Mouse (Mus musculus) heart, embryonic 11.5 days (tissue): Measurements from ENCODE around the gene Lrpap1. TPM values are rescaled to one million over a fixed set of nuclear protein-coding genes. Genes with fewer than 3 reads are reported as not detected.

ENCODE experiments used
- ATAC-seq: fragments of 200-750 bp; cut with Nextera tagmentation; replicated peaks from 2 replicates; pipeline ENCODE4 v1.8.0; 2017; ENCODE audit warnings: moderate library complexity; ENCODE audit not compliant: insufficient number of reproducible peaks, low FRiP score, low TSS enrichment
- H3K27ac ChIP-seq: fragments of 300-500 bp; sonication (generic); 2 replicates; pipeline ENCODE4 v1.5.1; 2014; ENCODE audit warnings: mild to moderate bottlenecking, low read depth, low read length
- H3K27me3 ChIP-seq: fragments of 300-500 bp; sonication (generic); 2 replicates; pipeline ENCODE4 v1.6.1; 2014; ENCODE audit warnings: mild to moderate bottlenecking, low read length, mixed read lengths; ENCODE audit not compliant: control insufficient read depth, insufficient read depth
- H3K36me3 ChIP-seq: fragments of 300-500 bp; sonication (generic); 2 replicates; pipeline ENCODE4 v1.6.1; 2014; ENCODE audit warnings: mild to moderate bottlenecking, low read length, moderate library complexity, mixed read lengths; ENCODE audit not compliant: control insufficient read depth, insufficient read depth
- H3K4me1 ChIP-seq: fragments of 300-500 bp; sonication (generic); 2 replicates; pipeline ENCODE4 v1.6.1; 2014; ENCODE audit warnings: low read length; ENCODE audit not compliant: control insufficient read depth, insufficient read depth
- H3K4me2 ChIP-seq: fragments of 300-500 bp; sonication (generic); 2 replicates; pipeline ENCODE4 v1.6.1; 2014; ENCODE audit warnings: mild to moderate bottlenecking, moderate library complexity
- H3K4me3 ChIP-seq: fragments of 300-500 bp; sonication (generic); 2 replicates; pipeline ENCODE4 v1.5.1; 2014; ENCODE audit warnings: low read depth, low read length
- H3K9ac ChIP-seq: fragments of 300-500 bp; sonication (generic); 2 replicates; pipeline ENCODE4 v1.6.1; 2014; ENCODE audit warnings: mild to moderate bottlenecking, low read depth, low read length, moderate library complexity
- H3K9me3 ChIP-seq: fragments of 300-500 bp; sonication (generic); replicated peaks from 2 replicates; pipeline ENCODE4 v1.6.1; 2016; ENCODE audit warnings: low read length; ENCODE audit not compliant: control insufficient read depth
- WGBS: fragments of 180-500 bp; shearing (Covaris S2); extraction: QIAGEN DNeasy Blood & Tissue Kit; methylation state at CpG from one replicate; pipeline ENCODE4 v1.1.7; 2014; ENCODE audit not compliant: insufficient replicate concordance; 5-methylcytosine and 5-hydroxymethylcytosine counted together
- polyA plus RNA-seq: library from polyadenylated mRNA; unstranded; fragments of >200 nt; fragmentation: Nextera tagmentation; extraction: Ambion mirVana; gene quantifications from 2 replicates; pipeline ENCODE4 v1.2.1, GENCODE M21; 2014

Gene Lrpap1
- 130 and 151 TPM in 2 replicates for polyA plus RNA-seq

DNA sequence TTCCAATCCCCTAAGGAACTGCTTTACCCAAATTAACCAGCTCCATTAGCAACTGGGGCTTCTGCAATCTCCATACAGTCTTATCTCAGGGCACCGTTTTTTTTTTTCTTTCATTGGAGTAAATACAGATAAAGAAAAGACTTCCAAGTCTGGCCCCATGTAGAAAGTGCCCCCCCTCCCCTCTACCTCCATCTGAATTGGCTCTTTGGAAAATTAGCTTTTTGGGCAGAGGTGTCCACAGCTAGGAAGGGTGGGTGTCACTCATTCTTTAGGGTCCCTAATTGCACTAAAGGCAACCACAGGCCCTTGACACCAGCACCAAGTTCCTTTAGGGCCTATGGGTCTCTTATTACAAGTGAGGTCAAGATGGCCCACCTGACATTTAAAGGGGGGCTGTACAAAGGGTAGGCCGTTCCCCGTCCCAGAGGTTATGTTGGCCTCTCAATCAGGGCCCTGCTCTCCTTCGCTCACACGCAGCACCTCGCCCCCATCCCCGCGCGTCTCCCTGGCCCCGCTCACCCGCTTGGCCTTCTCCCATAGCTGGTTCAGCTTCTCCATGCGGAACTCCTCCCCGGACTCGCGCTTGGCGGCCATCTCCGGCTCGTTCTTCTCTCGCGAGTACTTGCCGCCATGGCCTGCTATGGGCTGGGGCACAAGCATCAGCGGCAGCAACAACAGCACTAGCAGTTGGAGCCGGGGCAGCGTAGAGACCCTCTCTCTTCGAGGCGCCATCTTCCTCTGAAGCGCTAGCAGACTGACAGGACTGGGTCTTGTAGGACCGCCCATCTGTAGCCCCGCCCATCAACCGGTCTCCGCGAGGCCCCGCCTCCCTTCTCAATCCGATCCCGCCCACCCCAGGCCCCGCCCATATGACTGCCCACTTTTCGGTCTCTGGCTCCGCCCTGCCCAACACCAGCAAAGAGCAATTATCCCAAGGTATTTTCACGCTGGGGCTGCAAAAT is at the start of gene Lrpap1:
Gene Lrpap1, minus strand, starts transcription at position 807 of the 962 bp plus-strand sequence.
- Histone ChIP-seq H3K4me3 (peak within 1 kb of the TSS; percentile 80), H3K9me3 (no peaks in the 10 kb centered on the region), H3K27me3 (no peaks in the 10 kb centered on the region), H3K4me1 (peaks cover 21% of the 10 kb centered on the region), H3K9ac (peak within 1 kb of the TSS; percentile 86), H3K4me2 (peak within 1 kb of the TSS; percentile 80), H3K36me3 (peaks cover 7% of the 10 kb centered on the region; the same call in 1 of the 2 replicates), H3K27ac (peak within 1 kb of the TSS; percentile 71)
- WGBS, result under 1% methylated on average over 39 of the region's 39 CpGs
- ATAC-seq, result peak; percentile 91

DNA sequence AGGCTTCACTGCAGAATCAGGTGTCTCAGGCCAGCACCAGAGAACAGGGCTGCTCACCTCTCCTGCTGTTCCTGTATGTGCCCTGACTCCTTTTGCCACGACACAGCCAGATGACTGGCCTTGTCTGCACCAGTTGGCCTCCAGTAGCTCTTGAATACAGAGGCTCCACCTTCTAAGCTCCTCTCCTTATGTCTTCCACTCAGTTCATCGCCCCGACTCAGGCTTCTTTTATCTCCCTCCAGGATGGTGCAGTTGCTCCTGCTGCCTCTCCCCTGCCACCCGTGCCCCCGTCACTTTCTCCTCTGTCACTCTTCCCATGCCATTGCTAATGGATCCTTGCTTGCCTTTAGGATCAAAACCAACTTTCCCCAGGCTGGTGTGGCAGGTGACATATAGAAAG is 44.4 kb upstream of the Lrpap1 start:
- H3K4me2 ChIP-seq, result no peak overlapping the region
- no peak overlapping the region for H3K27ac ChIP-seq
- ATAC-seq, result no peak
- H3K4me1 ChIP-seq, result peaks cover 17% of the 10 kb centered on the region
- H3K4me3 ChIP-seq, result no peak overlapping the region
- H3K9ac ChIP-seq, result no peak overlapping the region
- WGBS, result 65% methylated on average over 5 of the region's 5 CpGs
- peaks cover 4% of the 10 kb centered on the region for H3K9me3 ChIP-seq
- H3K27me3 ChIP-seq, result no peaks in the 10 kb centered on the region
- no peaks in the 10 kb centered on the region for H3K36me3 ChIP-seq

DNA sequence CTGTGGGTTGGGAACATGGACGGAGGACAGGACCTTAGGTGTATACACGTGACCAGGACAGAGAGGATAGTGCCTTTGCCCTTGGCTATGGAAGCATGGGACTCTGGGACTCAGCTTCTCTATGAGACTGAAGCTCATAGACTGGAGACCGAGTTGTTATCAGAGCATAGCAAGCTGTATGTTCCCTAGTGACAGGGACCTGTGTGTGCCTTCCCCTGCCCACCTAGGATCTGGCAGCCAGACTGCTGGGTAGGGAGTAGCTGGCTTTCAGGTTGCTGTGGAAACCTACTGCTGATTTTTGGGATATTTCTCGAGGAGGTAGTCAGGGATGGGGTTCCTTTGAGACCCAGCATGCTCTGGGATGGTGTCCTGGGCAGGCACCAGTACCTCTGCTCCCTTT is 44.0 kb upstream of the Lrpap1 start:
- H3K9ac ChIP-seq, result no peak overlapping the region
- no peak overlapping the region for H3K4me2 ChIP-seq
- WGBS, result 78% methylated on average over 4 of the region's 4 CpGs
- peaks cover 4% of the 10 kb centered on the region for H3K9me3 ChIP-seq
- H3K27me3 ChIP-seq, result no peaks in the 10 kb centered on the region
- H3K27ac ChIP-seq, result no peak overlapping the region
- no peak overlapping the region for H3K4me3 ChIP-seq
- no peaks in the 10 kb centered on the region for H3K36me3 ChIP-seq
- H3K4me1 ChIP-seq, result peaks cover 17% of the 10 kb centered on the region
- ATAC-seq, result no peak

DNA sequence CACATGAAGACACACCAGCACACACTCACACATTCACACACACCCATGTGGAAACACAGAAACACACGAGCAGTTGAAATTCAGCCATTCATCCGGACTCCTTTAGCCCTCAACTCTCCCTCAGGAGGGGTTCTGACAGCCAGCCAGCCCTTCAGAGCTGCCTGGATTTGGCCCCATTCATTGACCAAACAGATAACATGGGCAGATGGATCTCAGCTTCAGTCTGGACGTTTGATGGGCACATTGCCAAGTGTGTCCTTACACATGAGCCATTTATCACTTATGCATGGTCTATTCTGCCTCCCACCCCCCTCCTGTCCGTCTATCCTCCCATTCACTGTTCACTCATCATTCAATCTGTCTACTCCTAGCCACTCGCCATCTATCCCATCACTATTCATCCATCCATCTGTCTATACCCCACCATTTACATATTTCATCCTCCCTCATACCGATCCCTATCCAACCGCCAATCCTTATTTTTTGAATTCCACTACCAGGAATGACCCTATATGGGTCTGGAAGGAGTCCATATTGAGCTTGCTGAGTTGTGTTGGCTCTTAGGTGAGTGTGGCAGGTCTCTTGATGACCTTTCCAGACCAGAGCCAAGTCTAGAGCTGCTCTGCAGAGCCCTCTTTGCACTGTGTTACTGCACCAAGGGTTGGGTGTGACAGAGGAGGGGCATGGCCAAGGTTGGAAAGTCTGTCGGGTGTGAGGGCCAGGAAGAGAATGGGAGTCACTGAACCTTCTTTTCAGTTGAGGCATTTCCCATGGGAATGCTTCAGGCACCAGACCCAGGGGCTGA is 42.6 kb upstream of the Lrpap1 start:
- H3K4me2 ChIP-seq, result no peak overlapping the region
- no peaks in the 10 kb centered on the region for H3K27me3 ChIP-seq
- no peak overlapping the region for H3K27ac ChIP-seq
- no peak overlapping the region for H3K4me3 ChIP-seq
- no peak overlapping the region for H3K9ac ChIP-seq
- H3K36me3 ChIP-seq, result no peaks in the 10 kb centered on the region
- no peak; the same call in 1 of the 2 replicates for ATAC-seq
- peaks cover 24% of the 10 kb centered on the region for H3K4me1 ChIP-seq
- H3K9me3 ChIP-seq, result peaks cover 4% of the 10 kb centered on the region
- 68% methylated on average over 8 of the region's 8 CpGs for WGBS

DNA sequence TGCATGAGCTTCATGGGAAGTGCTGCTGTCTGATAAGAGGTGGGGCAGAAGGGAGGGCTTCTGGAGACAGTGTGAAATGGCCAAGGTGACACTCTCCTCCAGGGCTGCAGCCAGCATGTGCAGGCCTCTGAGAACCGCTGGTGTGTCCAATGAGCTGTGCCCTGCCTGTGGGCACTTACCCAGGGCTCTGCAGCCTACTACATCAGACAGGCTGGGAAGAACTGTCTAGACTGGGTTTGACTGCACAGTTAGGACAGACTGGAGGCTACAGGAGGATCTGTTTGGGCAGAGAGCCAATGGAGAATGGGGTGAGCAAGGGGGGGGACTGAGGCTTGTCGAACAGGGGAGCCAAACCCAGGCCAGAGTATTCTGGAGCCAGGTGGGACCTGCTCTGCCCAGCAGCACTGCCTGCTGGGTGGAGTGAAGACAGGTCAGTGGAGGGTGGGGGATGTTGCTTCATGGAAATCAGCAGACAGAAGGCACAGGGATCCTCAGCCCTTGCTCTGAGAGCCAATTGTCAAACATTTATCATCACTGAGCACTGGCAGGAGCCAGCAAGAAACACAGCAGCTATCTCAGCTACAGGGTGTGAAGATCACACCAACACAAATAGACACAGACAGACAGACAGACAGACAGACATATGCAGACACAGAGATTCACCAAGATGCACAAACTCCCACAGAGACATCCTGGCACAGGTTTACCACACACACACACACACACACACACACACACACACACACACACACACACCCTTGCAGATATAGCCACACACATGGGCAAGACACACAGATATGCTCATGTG is 41.8 kb upstream of the Lrpap1 start:
- Histone ChIP-seq H3K4me1 (peaks cover 20% of the 10 kb centered on the region), H3K27ac (no peak overlapping the region), H3K36me3 (no peaks in the 10 kb centered on the region), H3K27me3 (no peaks in the 10 kb centered on the region), H3K4me2 (no peak overlapping the region), H3K9ac (no peak overlapping the region), H3K4me3 (no peak overlapping the region), H3K9me3 (peaks cover 4% of the 10 kb centered on the region)
- ATAC-seq, result no peak; the same call in 1 of the 2 replicates
- WGBS, result 21% methylated on average over 2 of the region's 2 CpGs

DNA sequence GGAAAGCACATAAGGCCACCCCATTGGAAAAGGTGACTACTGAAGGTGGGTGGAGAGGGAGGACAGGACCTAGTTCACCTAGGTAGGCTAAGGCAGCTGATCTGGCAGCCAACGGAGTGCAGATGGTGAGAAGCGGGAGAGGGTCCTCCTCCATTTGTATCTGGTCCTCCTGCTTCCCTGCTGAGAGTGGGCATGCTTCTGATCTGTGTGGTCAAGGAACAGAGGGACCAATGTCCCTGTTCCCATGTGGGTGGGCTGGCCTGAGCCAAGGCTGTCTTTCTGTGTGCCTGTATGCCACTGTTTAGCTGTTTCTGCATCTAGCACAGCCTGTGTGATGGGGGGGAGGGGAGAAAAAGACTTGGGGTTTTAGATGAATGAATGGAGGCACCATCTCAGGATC is 41.2 kb upstream of the Lrpap1 start:
- peaks cover 4% of the 10 kb centered on the region for H3K9me3 ChIP-seq
- peaks cover 17% of the 10 kb centered on the region for H3K4me1 ChIP-seq
- H3K4me2 ChIP-seq, result no peak overlapping the region
- H3K36me3 ChIP-seq, result no peaks in the 10 kb centered on the region
- H3K4me3 ChIP-seq, result no peak overlapping the region
- 64% methylated on average over 2 of the region's 2 CpGs for WGBS
- H3K27ac ChIP-seq, result no peak overlapping the region
- ATAC-seq, result no peak
- no peaks in the 10 kb centered on the region for H3K27me3 ChIP-seq
- no peak overlapping the region for H3K9ac ChIP-seq

DNA sequence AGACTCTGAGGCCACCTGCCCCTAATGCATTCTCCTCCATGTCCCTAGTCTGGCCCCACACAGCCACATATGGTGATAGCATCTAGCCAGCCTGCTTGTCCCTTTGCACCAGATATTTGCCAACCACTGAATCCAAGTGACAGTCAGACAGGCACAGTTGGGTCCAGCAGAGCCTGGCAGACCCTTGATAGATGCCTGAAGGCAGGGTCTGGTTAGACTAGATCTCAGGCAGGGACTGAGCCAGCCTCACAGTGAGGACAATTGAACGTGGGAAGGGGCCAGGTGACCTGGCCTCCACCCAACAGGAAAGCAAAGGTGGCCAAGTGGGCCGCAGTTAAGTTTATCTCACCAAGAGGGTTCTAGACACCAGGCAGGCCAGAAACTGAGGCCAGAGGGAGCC is 39.1 kb upstream of the Lrpap1 start:
- no peak for ATAC-seq
- H3K36me3 ChIP-seq, result no peaks in the 10 kb centered on the region
- H3K4me3 ChIP-seq, result no peak overlapping the region

More for the DNA sequence above, 39.1 kb upstream of the Lrpap1 start:
- WGBS, result 72% methylated on average over 2 of the region's 2 CpGs
- H3K4me2 ChIP-seq, result no peak overlapping the region
- H3K4me1 ChIP-seq, result peaks cover 17% of the 10 kb centered on the region
- H3K27ac ChIP-seq, result no peak overlapping the region
- H3K9me3 ChIP-seq, result no peaks in the 10 kb centered on the region
- peaks cover 2% of the 10 kb centered on the region; the same call in 1 of the 2 replicates for H3K27me3 ChIP-seq
- no peak overlapping the region for H3K9ac ChIP-seq
